Mouse (Mus musculus): ENCODE data around the gene Ermard.
"Not testable (repeated sequence)": the region's sequence is repeated elsewhere in the genome, so short reads cannot be mapped to it uniquely, and the experiment has no call there.

The Ermard gene

GRCm38 (mm10) chr17:15041175-15041729, at the start of gene Ermard, which contains the start of the genes Tcte3 and Gm3448:
Gene Ermard, plus strand, starts transcription at chr17:15041208.
Gene Tcte3, minus strand, starts transcription at chr17:15041488.
Gene Gm3448, minus strand, starts transcription at chr17:15041537.
- not testable (repeated sequence) for DNase-seq

GRCm38 (mm10) chr17:14992522-14993138, 48.4 kb upstream of the Ermard start:
- DNase-seq: not testable (repeated sequence)

- DNase-seq: not testable (repeated sequence)
Measured at GRCm38 (mm10) chr17:14993139-14993832, 47.7 kb upstream of the Ermard start.

GRCm38 (mm10) chr17:14994140-14994539, 46.9 kb upstream of the Ermard start:
- not testable (repeated sequence) for DNase-seq

- DNase-seq: not testable (repeated sequence)
Measured at GRCm38 (mm10) chr17:15000047-15000446, 41.0 kb upstream of the Ermard start.

GRCm38 (mm10) chr17:15009088-15009487, 31.9 kb upstream of the Ermard start:
- not testable (repeated sequence) for DNase-seq

- not testable (repeated sequence) for DNase-seq
Measured at GRCm38 (mm10) chr17:15009706-15010413, 31.1 kb upstream of the Ermard start, which contains the start of gene Gm3435. Gene Gm3435, plus strand, starts transcription at chr17:15010176.

GRCm38 (mm10) chr17:15021503-15022220, 19.3 kb upstream of the Ermard start:
- peak; percentile 29 for DNase-seq

- not testable (repeated sequence) for DNase-seq
Measured at GRCm38 (mm10) chr17:15023878-15024492, 17.0 kb upstream of the Ermard start.

- DNase-seq: not testable (repeated sequence)
Measured at GRCm38 (mm10) chr17:15024502-15025193, 16.4 kb upstream of the Ermard start.

GRCm38 (mm10) chr17:15025513-15025912, 15.5 kb upstream of the Ermard start:
- DNase-seq: not testable (repeated sequence)

GRCm38 (mm10) chr17:15031414-15031813, 9.6 kb upstream of the Ermard start:
- not testable (repeated sequence) for DNase-seq

- not testable (repeated sequence) for DNase-seq
Measured at GRCm38 (mm10) chr17:15040455-15040854, 553 bp upstream of the Ermard start.

- not testable (repeated sequence) for DNase-seq
Measured at GRCm38 (mm10) chr17:15050338-15050737, 9.3 kb downstream of the Ermard start.

- not testable (repeated sequence) for DNase-seq
Measured at GRCm38 (mm10) chr17:15052766-15053165, 11.8 kb downstream of the Ermard start.

GRCm38 (mm10) chr17:15053183-15053828, 12.3 kb downstream of the Ermard start:
- not testable (repeated sequence) for DNase-seq

- not testable (repeated sequence) for DNase-seq
Measured at GRCm38 (mm10) chr17:15053829-15054200, 12.8 kb downstream of the Ermard start.

- DNase-seq: no peak
Measured at GRCm38 (mm10) chr17:15055925-15056324, 14.9 kb downstream of the Ermard start.

GRCm38 (mm10) chr17:15058161-15058591, 17.2 kb downstream of the Ermard start:
- peak; percentile 18 for DNase-seq

- DNase-seq: no peak
Measured at GRCm38 (mm10) chr17:15059646-15060045, 18.6 kb downstream of the Ermard start.

GRCm38 (mm10) chr17:15060356-15060755, 19.3 kb downstream of the Ermard start:
- DNase-seq: no peak
